Comparison of ENCODE assay signal across 28 mouse cellular contexts in genomic region chr19:28281405-28281804, GRCm38 (mm10).
DNase-seq lines count a peak whose midpoint lies in the region; ATAC-seq lines count a peak whose summit lies in the region.
"Had no signal": no experiment of that assay in that cellular context is flagged by ENCODE, and none has a peak within 500 bp of the region (broad histone marks: within the 10 kb centered on the region; RNA-seq: fewer than 3 reads in every experiment).

No protein-coding gene starts in this region.

- H3K4me1 ChIP-seq in midbrain, embryonic 11.5 days (ENCODE audit: control insufficient read depth, insufficient read depth, low read length) = peaks cover 17% of the 10 kb centered on the region; the same call in 1 of the 2 replicates
- H3K4me1 ChIP-seq in midbrain, embryonic 10.5 days = peaks cover 41% of the 10 kb centered on the region
- H3K4me1 ChIP-seq: hindbrain, embryonic 13.5 days; liver, embryonic 13.5 days; megakaryocyte, embryonic 14.5 days had no signal

- no peak for ATAC-seq in midbrain, embryonic 11.5 days (ENCODE audit: low FRiP score)
- no peak for ATAC-seq in cerebellum, adult (ENCODE audit: insufficient number of reproducible peaks, low FRiP score, low TSS enrichment)
- ATAC-seq: CD4-positive, CD25-positive, alpha-beta regulatory T cell, adult 4 months; forebrain, embryonic 16.5 days; lung, postnatal 0 days had no signal

- no peak overlapping the region for H3K9ac ChIP-seq in midbrain, embryonic 11.5 days (ENCODE audit: low read length)
- H3K9ac ChIP-seq: embryonic facial prominence, embryonic 13.5 days; heart, embryonic 12.5 days; hindbrain, embryonic 13.5 days; limb, embryonic 13.5 days; liver, embryonic 13.5 days had no signal

- DNase-seq in midbrain, embryonic 11.5 days (ENCODE audit: low spot score, missing footprints) = peak; percentile 76
- no peak for DNase-seq in midbrain, embryonic 10.5 days (ENCODE audit: low spot score)
- peak; percentile 72 for DNase-seq in kidney, adult 9 months
- DNase-seq in kidney, postnatal 36 days = peak; percentile 65 to 75
- no peak for DNase-seq in thymus, postnatal 25 days
- DNase-seq in frontal cortex, postnatal 25 days (ENCODE audit: low spot score in 2 of 2) = no peak
- DNase-seq: adrenal gland, postnatal 25 days; cerebellum, adult 18-20 months; cerebellum, postnatal 10 days; heart, adult 2 months; heart, postnatal 4 days; liver, embryonic 13.5 days; lung, adult 18-20 months; lung, postnatal 4 days; midbrain, embryonic 14.5 days; right cerebral cortex, postnatal 25 days; thymus, postnatal 14 days had no signal

- no peak overlapping the region for H3K4me3 ChIP-seq in midbrain, embryonic 11.5 days (ENCODE audit: low read depth, low read length)
- no peak overlapping the region for H3K4me3 ChIP-seq in midbrain, embryonic 10.5 days
- H3K4me3 ChIP-seq: embryonic facial prominence, embryonic 13.5 days; forebrain, embryonic 10.5 days; heart, adult 2 months; heart, embryonic 12.5 days; hindbrain, embryonic 13.5 days; left cerebral cortex, adult 2 months; limb, embryonic 13.5 days; liver, embryonic 13.5 days; megakaryocyte, embryonic 14.5 days had no signal

- WGBS in midbrain, embryonic 11.5 days = 85% methylated on average over 4 of the region's 4 CpGs
- WGBS in midbrain, embryonic 10.5 days = 79% methylated on average over 4 of the region's 4 CpGs

- no peak overlapping the region for H3K4me2 ChIP-seq in midbrain, embryonic 11.5 days
- H3K4me2 ChIP-seq: embryonic facial prominence, embryonic 13.5 days; heart, embryonic 12.5 days; hindbrain, embryonic 13.5 days; limb, embryonic 13.5 days; liver, embryonic 13.5 days had no signal

- no peaks in the 10 kb centered on the region for H3K27me3 ChIP-seq in midbrain, embryonic 11.5 days (ENCODE audit: control insufficient read depth, insufficient read depth, low read length)
- H3K27me3 ChIP-seq in midbrain, embryonic 10.5 days (ENCODE audit: low read depth, poor library complexity, severe bottlenecking) = 0 out of 2 replicates have a peak, but pooled peaks cover 10% of the 10 kb centered on the region
- H3K27me3 ChIP-seq: embryonic facial prominence, embryonic 13.5 days; heart, embryonic 12.5 days; hindbrain, embryonic 13.5 days; limb, embryonic 13.5 days; liver, embryonic 13.5 days; megakaryocyte, embryonic 14.5 days had no signal

- H3K27ac ChIP-seq in midbrain, embryonic 11.5 days (ENCODE audit: low read depth, low read length) = no peak overlapping the region
- no peak overlapping the region for H3K27ac ChIP-seq in midbrain, embryonic 10.5 days (replicated peaks)
- H3K27ac ChIP-seq: embryonic facial prominence, embryonic 13.5 days; forebrain, embryonic 10.5 days; heart, adult 2 months; hindbrain, embryonic 13.5 days; left cerebral cortex, adult 2 months; limb, embryonic 13.5 days; liver, embryonic 13.5 days had no signal

- no peaks in the 10 kb centered on the region for H3K9me3 ChIP-seq in midbrain, embryonic 11.5 days (ENCODE audit: control insufficient read depth, low read length)
- H3K9me3 ChIP-seq in midbrain, embryonic 10.5 days (replicated peaks) = no peaks in the 10 kb centered on the region
- H3K9me3 ChIP-seq: embryonic facial prominence, embryonic 13.5 days; forebrain, embryonic 10.5 days; heart, embryonic 12.5 days; hindbrain, embryonic 13.5 days; limb, embryonic 13.5 days; liver, embryonic 13.5 days had no signal

- H3K36me3 ChIP-seq in midbrain, embryonic 11.5 days (ENCODE audit: control insufficient read depth, insufficient read depth, low read length) = no peaks in the 10 kb centered on the region
- H3K36me3 ChIP-seq in midbrain, embryonic 10.5 days = no peaks in the 10 kb centered on the region
- H3K36me3 ChIP-seq: embryonic facial prominence, embryonic 13.5 days; forebrain, embryonic 10.5 days; heart, embryonic 12.5 days; hindbrain, embryonic 13.5 days; limb, embryonic 13.5 days; liver, embryonic 13.5 days had no signal

Comparison
In these comparisons a context has a peak if more than half of its experiments do, and no peak if none do; other contexts are left out.
1. DNase-seq: peak in midbrain, embryonic 11.5 days (single experiment), kidney, adult 9 months (single experiment) and kidney, postnatal 36 days (2 of 2); none in midbrain, embryonic 10.5 days (single experiment), thymus, postnatal 25 days (single experiment) and frontal cortex, postnatal 25 days (0 of 2).